Mouse (Mus musculus) gastrocnemius, adult 2 months (tissue): ENCODE results near the gene Sytl3. TPM values are rescaled to one million over a fixed set of nuclear protein-coding genes. Genes with fewer than 3 reads are reported as not detected.
"Not testable (repeated sequence)": the region's sequence is repeated elsewhere in the genome, so short reads cannot be mapped to it uniquely, and the experiment has no call there.

Source experiments
- DNase-seq: peaks from one replicate; pipeline ENCODE4 v3.0.0; 2022
- H3K27ac ChIP-seq: fragments of 200-600 bp; 2 replicates; pipeline ENCODE4 v1.8.1; 2022; ENCODE audit warnings: mild to moderate bottlenecking
- H3K4me3 ChIP-seq: fragments of 200-600 bp; 2 replicates; pipeline ENCODE4 v1.8.1; 2022; ENCODE audit warnings: mild to moderate bottlenecking, moderate library complexity
- intact Hi-C: fragments of 180-260 bp; cut with DNase I; formaldehyde crosslinking; loops from one replicate; pipeline ENCODE4 v1.15.1; 2025
- long read RNA-seq, 2 experiments: library from polyadenylated mRNA; stranded (forward); transcript quantifications; one replicate each; pipeline ENCODE4 v2.0.0; 2021
- total RNA-seq, 2 experiments: library from RNA; stranded (reverse); gene quantifications; 2 replicates each; pipeline ENCODE4 v1.2.3; 2021

Gene Sytl3
- under 1 TPM in 1 of 2 experiments, not detected in 1; 0.31 TPM for total RNA-seq
- long read RNA-seq, experiment 1 = 0 reads
- long read RNA-seq, experiment 2, partial matches to known transcripts = 0 of 1 reads
- long read RNA-seq, experiment 2, other reads (novel, unspliced or antisense) = 1 of 1 reads

GRCm38 (mm10) chr17:6658801-6659200 lies at the start of gene Sytl3:
TSS of gene Sytl3 (plus strand) at chr17:6659093.
- H3K4me3 ChIP-seq, intact Hi-C loops, H3K27ac ChIP-seq, DNase-seq: not testable (repeated sequence)

- H3K27ac ChIP-seq, H3K4me3 ChIP-seq, DNase-seq, intact Hi-C loops: not testable (repeated sequence)
These were observed 45.4 kb upstream of the Sytl3 start for GRCm38 (mm10) chr17:6613524-6613923.

- H3K4me3 ChIP-seq, DNase-seq, H3K27ac ChIP-seq, intact Hi-C loops: not testable (repeated sequence)
These were observed 44.6 kb upstream of the Sytl3 start for GRCm38 (mm10) chr17:6614316-6614715.

- intact Hi-C loops, H3K27ac ChIP-seq, H3K4me3 ChIP-seq, DNase-seq: not testable (repeated sequence)
These were observed 42.2 kb upstream of the Sytl3 start for GRCm38 (mm10) chr17:6616731-6617130.

GRCm38 (mm10) chr17:6617689-6618400 lies 41.0 kb upstream of the Sytl3 start:
- H3K27ac ChIP-seq, H3K4me3 ChIP-seq, DNase-seq, intact Hi-C loops: not testable (repeated sequence)

GRCm38 (mm10) chr17:6619271-6619670 lies 39.6 kb upstream of the Sytl3 start:
- H3K27ac ChIP-seq, H3K4me3 ChIP-seq, DNase-seq, intact Hi-C loops: not testable (repeated sequence)

- DNase-seq, intact Hi-C loops, H3K4me3 ChIP-seq, H3K27ac ChIP-seq: not testable (repeated sequence)
These were observed 38.9 kb upstream of the Sytl3 start for GRCm38 (mm10) chr17:6620035-6620434.

GRCm38 (mm10) chr17:6620730-6621451 lies 38.0 kb upstream of the Sytl3 start:
- intact Hi-C loops, H3K4me3 ChIP-seq, H3K27ac ChIP-seq, DNase-seq: not testable (repeated sequence)

GRCm38 (mm10) chr17:6621976-6622375 lies 36.9 kb upstream of the Sytl3 start:
- H3K27ac ChIP-seq, H3K4me3 ChIP-seq, DNase-seq, intact Hi-C loops: not testable (repeated sequence)

- H3K27ac ChIP-seq, intact Hi-C loops, H3K4me3 ChIP-seq, DNase-seq: not testable (repeated sequence)
These were observed 33.9 kb upstream of the Sytl3 start for GRCm38 (mm10) chr17:6624926-6625558.

- H3K4me3 ChIP-seq, intact Hi-C loops, DNase-seq, H3K27ac ChIP-seq: not testable (repeated sequence)
These were observed 28.5 kb upstream of the Sytl3 start for GRCm38 (mm10) chr17:6630398-6630797.

GRCm38 (mm10) chr17:6632850-6633249 lies 26.0 kb upstream of the Sytl3 start:
- DNase-seq, H3K27ac ChIP-seq, intact Hi-C loops, H3K4me3 ChIP-seq: not testable (repeated sequence)

GRCm38 (mm10) chr17:6635781-6636180 lies 23.1 kb upstream of the Sytl3 start:
- intact Hi-C loops, H3K4me3 ChIP-seq, H3K27ac ChIP-seq, DNase-seq: not testable (repeated sequence)
